Mouse (Mus musculus) inflammation-experienced regulatory T-cells, adult 6 months (primary cell): ENCODE measurements around the gene Eno1. TPM values are rescaled to one million over a fixed set of nuclear protein-coding genes. Genes with fewer than 3 reads are reported as not detected.

Experiments
- ATAC-seq: one replicate; pipeline ENCODE4 v1.8.0; 2017
- polyA plus RNA-seq, 3 experiments: library from polyadenylated mRNA; unstranded; fragments of 100-300 nt; shearing (Covaris generic); gene quantifications; one replicate each; pipeline ENCODE4 v1.2.1; 2017

Gene Eno1
- polyA plus RNA-seq = 100 to 1,000 TPM; 503 to 566 (median 560) TPM

DNA sequence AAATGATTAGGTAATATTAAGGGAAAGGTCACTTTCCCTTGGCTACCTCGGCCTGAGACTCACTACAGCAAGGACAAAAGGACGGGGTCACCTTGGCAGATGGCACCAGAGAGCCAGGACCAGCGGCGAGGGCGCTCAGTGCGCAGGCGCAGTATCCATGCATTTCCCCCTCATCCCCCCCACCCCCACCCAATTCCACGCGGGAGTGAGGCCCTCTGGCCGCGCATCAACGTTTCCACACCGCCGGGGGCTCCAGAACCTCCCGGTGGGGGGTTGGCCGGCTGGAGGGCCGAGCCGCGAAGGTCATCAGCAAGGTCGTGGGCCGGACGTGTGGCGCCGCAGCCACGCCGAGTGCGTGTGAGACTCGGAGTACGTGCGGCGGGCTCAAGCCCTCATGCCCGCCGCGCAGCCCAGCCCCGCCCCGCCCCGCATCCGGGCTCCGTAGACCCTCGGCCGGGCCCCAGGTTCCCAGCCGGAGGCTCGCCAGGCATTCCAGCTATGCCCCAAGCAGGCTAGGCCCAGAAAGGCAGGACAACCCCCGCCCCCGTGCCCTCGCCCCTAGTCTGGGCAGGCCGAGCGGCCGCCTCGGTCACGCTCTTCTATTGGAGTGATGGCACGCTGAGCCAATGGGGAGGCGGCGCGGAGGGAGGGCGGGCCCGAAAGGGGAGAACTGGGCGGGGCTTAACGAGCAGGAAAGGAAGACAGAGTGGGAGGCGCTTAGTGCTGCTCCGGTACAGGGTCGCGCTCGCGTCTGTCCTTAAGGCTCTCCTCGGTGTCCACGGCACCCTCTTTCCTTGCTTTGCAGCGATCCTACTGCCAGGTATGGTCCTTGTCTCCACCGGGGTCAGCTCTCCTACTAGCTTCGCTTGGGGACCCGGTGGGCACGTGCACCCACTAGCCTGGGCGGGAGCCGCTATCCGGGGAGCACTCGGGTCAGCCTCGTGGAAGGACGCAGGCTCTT, at the start of gene Eno1:
TSS of gene Eno1 (plus strand) at position 201 of the 961 bp plus-strand sequence.
- peak; percentile 79 for ATAC-seq

- ATAC-seq = no peak
Observed at GRCm38 (mm10) chr4:150188236-150188635, 48.3 kb upstream of the Eno1 start.

DNA sequence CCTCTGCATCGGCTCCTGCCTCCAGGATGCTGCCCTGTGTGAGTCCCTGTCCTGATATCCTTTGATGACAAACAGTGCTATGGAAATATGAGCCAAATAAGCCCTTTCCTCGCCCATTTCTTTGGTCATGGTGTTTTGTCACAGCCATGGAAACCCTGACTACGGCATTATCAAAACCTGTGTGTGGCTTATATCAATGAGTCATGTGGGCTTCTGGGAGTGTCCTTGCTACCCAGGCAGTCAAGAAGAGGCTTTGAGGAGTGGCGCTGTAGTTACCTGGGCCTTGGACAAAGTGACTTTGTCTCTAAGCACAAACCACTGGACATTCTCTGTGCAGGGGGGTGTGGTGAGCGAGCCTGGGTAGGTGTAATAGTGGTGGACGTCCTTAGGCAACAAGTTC, 44.3 kb upstream of the Eno1 start:
- ATAC-seq = no peak

DNA sequence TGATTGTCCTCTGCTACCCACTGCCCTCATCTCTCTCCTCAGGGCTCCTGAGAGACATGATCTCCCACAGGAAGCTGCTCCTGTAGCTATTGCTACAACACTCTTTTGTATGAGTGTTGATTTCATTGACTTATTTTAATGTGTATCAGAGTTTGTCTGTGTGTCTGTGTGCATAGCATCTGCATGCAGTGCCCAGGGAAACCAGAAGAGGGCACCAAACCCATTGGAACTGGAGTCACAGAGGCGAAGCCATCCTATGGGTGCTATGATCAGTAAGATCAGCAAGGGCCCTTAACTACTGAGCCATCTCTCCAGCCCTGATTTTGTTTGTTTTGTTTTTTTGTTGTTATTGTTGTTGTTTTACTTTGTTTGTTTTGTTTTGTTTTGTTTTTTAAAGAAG, 42.6 kb upstream of the Eno1 start:
- no peak for ATAC-seq

GRCm38 (mm10) chr4:150198268-150198667, 38.3 kb upstream of the Eno1 start:
- ATAC-seq = no peak

DNA sequence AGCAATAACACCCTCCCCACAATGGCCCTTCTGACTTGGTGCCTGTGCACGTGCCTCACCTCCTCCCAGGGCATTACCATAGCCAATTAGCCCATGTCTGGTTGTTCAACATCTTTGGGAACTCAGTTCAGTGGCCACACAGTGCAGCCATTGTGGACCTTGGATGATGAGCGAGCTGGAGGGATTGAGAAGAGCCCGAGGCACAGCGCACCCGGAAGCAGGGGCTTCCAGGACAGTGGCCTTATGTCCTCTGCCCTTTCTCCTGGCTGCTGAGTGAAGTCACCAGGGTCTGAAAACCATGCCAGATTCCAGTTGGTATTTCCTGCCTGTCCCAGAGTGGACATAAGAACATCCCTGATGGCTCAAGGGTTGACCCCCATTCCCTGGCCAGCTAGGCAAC, 35.3 kb upstream of the Eno1 start, which contains the start of gene Car6:
TSS of gene Car6 (minus strand) at position 101 of the 400 bp plus-strand sequence.
- no peak for ATAC-seq

DNA sequence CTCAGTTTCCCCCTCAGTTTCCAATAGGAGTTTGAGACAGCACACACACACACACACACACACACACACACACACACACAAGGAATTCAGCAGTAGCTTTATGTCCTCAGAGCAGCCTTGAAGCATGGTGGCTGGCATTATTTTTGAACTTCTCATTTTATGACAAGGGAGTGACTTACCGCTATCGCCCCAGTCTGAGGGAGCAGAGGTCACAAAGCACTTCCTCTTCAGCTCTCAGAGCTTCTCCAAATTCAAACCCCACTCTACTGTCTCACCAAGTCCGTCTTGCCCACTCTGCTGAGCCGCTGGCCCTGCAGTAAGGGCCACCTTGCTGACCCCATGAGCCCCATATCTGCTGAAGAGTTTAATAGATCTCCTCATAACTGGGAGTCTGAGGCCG, 33.8 kb upstream of the Eno1 start:
- no peak for ATAC-seq

GRCm38 (mm10) chr4:150204877-150205276, 31.6 kb upstream of the Eno1 start:
- no peak for ATAC-seq

GRCm38 (mm10) chr4:150209751-150210150, 26.8 kb upstream of the Eno1 start:
- no peak for ATAC-seq

DNA sequence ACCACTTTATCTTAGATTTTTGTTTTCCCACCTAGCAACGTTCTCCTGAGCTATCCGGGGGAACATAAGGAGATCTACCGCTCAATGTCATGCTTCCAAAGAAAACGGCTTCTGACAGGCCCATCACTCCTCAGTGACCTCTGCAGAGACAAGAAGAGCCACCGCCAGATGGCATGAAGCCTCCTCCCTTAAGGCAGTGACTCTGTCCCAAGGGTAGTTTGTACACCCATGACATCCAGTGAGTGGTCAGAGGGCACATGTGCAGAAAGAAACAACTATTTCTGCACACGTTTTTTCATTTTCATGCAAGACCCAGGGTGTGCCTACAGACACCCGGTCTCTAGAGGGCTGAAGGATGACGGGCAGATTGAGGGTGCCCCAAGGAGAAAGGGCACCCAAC, 26.2 kb upstream of the Eno1 start:
- ATAC-seq = no peak

- no peak for ATAC-seq
Observed at GRCm38 (mm10) chr4:150211930-150212552, 24.5 kb upstream of the Eno1 start.

DNA sequence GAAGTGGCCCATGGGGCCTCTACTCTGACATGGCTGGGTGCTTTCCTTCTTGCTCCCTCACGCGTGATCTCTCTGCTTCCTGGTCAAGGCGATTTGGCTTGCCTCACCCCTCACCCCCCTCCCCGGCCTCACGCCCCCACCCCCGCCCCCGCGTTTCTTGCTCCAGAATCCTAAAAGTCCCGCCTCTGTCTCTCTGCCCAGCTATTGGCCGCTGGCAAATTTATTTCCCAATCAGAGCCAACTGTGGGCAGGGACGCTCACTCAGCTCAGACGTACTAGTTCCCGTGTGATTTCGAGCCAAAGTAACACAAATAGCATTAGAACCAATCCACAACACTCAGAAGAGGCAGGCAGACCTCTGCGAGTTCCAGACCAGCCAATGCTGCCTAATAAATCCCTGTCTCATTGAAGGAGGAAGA, 24.0 kb upstream of the Eno1 start:
- no peak for ATAC-seq

- ATAC-seq = no peak
Observed at GRCm38 (mm10) chr4:150213910-150214309, 22.6 kb upstream of the Eno1 start.

GRCm38 (mm10) chr4:150216423-150216822, 20.1 kb upstream of the Eno1 start:
- ATAC-seq = no peak

DNA sequence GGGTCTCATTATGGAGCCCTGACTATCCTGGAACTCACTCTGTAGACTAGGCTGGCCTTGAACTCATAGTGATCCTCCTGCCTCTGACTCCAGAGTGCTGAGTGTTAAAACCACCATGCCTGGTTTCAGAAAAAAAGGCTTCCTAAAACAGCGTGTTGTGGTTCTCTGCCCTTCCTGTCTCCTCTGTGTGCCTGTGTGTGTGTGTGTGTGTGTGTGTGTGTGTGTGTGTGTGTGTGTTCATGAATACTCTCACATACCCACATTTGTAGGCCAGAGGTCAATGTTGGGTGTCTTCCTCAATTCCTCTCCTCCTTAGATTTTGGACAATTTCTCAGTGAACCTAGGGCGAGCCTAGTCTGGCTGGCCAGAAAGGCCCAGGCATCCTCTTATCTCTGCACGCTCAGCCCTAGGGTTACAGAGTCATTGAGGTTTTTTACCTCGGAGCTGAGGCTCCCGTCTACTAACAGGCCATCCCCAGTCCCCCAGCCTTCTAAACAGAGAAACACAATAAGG, 19.4 kb upstream of the Eno1 start:
- ATAC-seq = no peak

- no peak for ATAC-seq
Observed at GRCm38 (mm10) chr4:150217935-150218334, 18.6 kb upstream of the Eno1 start.

DNA sequence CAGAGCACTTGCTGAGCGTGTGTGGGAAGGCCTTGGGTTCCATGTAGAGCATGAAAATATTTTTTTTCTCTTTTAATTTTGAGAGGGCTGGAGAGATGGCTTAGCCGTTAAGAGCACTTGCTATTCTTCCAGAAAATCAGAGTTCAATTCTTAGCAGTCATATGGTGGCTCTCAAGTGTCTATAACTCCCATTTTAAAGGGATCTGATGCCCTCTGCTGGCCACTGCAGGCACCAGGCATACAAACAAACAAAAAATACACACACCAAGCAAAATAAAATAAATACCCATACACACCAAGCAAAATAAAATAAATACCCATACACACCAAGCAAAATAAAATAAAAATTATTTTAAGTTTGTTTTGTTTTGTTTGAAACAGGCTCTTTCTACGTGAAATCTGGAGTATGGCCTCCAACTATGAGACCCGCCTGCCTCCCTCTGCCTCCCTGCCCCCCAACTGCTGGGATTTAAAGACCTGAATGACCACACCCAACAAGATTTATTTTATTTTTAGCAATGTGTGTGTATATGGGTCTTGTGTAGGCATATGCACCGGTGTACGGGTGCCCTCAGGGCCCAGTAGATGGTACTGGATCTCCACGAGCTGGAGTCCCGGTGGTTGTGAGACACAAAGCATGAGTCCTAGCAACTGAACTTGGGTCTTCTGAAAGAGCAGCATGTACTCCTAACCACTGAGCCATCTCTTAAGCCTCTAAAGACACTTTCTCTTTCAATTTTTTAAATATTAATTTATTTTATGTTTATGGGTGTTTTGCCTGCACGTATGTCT, 16.8 kb upstream of the Eno1 start:
- ATAC-seq = peak; percentile 38

GRCm38 (mm10) chr4:150220584-150220983, 15.9 kb upstream of the Eno1 start:
- no peak for ATAC-seq

DNA sequence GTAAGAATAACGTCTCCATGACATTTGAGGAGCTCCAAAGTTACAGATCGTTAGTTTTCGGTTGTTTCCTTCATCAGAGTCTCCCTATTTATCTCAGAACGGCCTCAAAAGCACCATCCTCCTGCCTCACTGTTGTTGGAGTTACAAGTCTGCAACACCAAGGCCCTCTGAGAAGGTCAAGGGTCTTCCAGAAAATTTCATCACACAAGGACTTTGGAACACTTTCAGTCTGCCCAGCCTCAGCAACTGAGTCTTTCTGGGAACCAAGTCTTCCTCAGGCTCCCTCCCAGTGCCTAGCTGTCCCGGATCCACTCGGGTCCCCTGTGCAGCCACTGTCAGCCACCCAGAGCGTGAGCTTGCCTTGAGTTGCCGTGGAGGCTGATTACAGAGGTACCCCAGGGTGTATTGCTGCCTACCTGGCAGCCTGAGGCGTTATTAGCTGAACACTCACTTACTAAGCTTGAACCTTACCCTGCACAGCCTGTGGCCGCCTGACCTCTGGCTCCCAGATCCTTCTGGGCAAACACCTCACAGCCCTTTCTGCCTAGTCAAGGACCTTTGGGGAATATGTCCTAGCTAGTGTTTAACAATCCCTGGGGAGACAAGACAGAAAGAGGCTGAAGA, 15.4 kb upstream of the Eno1 start:
- no peak for ATAC-seq

- no peak for ATAC-seq
Observed at GRCm38 (mm10) chr4:150223830-150224229, 12.7 kb upstream of the Eno1 start.

DNA sequence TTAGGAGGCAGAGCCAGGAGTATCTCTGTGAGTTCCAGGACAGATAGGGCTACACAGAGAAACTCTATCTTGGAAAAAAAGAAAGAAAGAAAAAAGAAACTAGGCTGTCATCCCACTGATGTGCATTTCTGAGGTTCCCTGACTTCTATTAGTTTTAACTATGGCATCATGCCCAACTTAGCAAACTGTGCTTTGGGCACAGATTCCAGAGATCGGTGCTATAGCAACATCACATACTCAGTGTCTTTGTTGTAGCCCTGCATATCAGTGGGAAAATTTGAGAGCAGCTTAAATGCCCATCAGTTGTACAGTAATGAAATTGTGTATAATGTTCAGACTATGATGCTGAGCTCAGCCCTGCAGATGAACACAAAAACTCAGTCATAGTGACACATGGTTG, 10.8 kb upstream of the Eno1 start:
- ATAC-seq = no peak
